Mouse (Mus musculus): ENCODE results near the gene Scrn3.

Scrn3 gene

GRCm38 (mm10) chr2:73319218-73319617 is 6.8 kb downstream of the Scrn3 start:
- no peak for DNase-seq (ENCODE audit: low spot score)

GRCm38 (mm10) chr2:73322991-73323390 is 10.6 kb downstream of the Scrn3 start:
- DNase-seq (ENCODE audit: low spot score) = no peak

GRCm38 (mm10) chr2:73325871-73326270 is 13.5 kb downstream of the Scrn3 start:
- no peak for DNase-seq (ENCODE audit: low spot score)

- DNase-seq (ENCODE audit: low spot score) = no peak
These were observed 23.5 kb downstream of the Scrn3 start for GRCm38 (mm10) chr2:73335949-73336348.

GRCm38 (mm10) chr2:73338415-73338814 is 26.0 kb downstream of the Scrn3 start:
- DNase-seq (ENCODE audit: low spot score) = no peak

GRCm38 (mm10) chr2:73343701-73344100 is 31.3 kb downstream of the Scrn3 start:
- no peak for DNase-seq (ENCODE audit: low spot score)

GRCm38 (mm10) chr2:73345204-73345603 is 32.8 kb downstream of the Scrn3 start:
- DNase-seq (ENCODE audit: low spot score) = no peak

- no peak for DNase-seq (ENCODE audit: low spot score)
These were observed 34.1 kb downstream of the Scrn3 start for GRCm38 (mm10) chr2:73346345-73347086.

GRCm38 (mm10) chr2:73347136-73347535 is 34.7 kb downstream of the Scrn3 start:
- DNase-seq (ENCODE audit: low spot score) = no peak

GRCm38 (mm10) chr2:73347766-73348165 is 35.4 kb downstream of the Scrn3 start:
- no peak for DNase-seq (ENCODE audit: low spot score)

GRCm38 (mm10) chr2:73348221-73348620 is 35.8 kb downstream of the Scrn3 start:
- no peak for DNase-seq (ENCODE audit: low spot score)

GRCm38 (mm10) chr2:73351496-73351895 is 39.1 kb downstream of the Scrn3 start:
- no peak for DNase-seq (ENCODE audit: low spot score)

GRCm38 (mm10) chr2:73351927-73352374 is 39.5 kb downstream of the Scrn3 start:
- DNase-seq (ENCODE audit: low spot score) = no peak

- no peak for DNase-seq (ENCODE audit: low spot score)
These were observed 44.6 kb downstream of the Scrn3 start for GRCm38 (mm10) chr2:73357004-73357403.

- DNase-seq (ENCODE audit: low spot score) = no peak
These were observed 47.5 kb downstream of the Scrn3 start for GRCm38 (mm10) chr2:73359941-73360340.

GRCm38 (mm10) chr2:73360536-73360935 is 48.1 kb downstream of the Scrn3 start:
- DNase-seq (ENCODE audit: low spot score) = no peak

- no peak for DNase-seq (ENCODE audit: low spot score)
These were observed 51.0 kb downstream of the Scrn3 start for GRCm38 (mm10) chr2:73363448-73363847.

- DNase-seq (ENCODE audit: low spot score) = no peak
These were observed 59.3 kb downstream of the Scrn3 start for GRCm38 (mm10) chr2:73371530-73372335.

GRCm38 (mm10) chr2:73378326-73378725 is 65.9 kb downstream of the Scrn3 start:
- no peak for DNase-seq (ENCODE audit: low spot score)

- DNase-seq (ENCODE audit: low spot score) = no peak
These were observed 67.3 kb downstream of the Scrn3 start for GRCm38 (mm10) chr2:73379656-73380055.

- no peak for DNase-seq (ENCODE audit: low spot score)
These were observed 68.0 kb downstream of the Scrn3 start for GRCm38 (mm10) chr2:73380298-73380975.

- no peak for DNase-seq (ENCODE audit: low spot score)
These were observed 72.8 kb downstream of the Scrn3 start for GRCm38 (mm10) chr2:73385172-73385571.

Measured in ovary, postnatal 14 days (tissue).